Mouse (Mus musculus) forebrain, postnatal 0 days (tissue): ENCODE results near the gene Cd109. TPM values are rescaled to one million over a fixed set of nuclear protein-coding genes. Genes with fewer than 3 reads are reported as not detected.

Source experiments
- ATAC-seq: fragments of 200-750 bp; cut with Nextera tagmentation; 2 replicates; pipeline ENCODE4 v1.8.0; 2017; ENCODE audit warnings: mild to moderate bottlenecking, moderate library complexity
- DNase-seq: peaks from one replicate; pipeline ENCODE4 v3.0.0-alpha.2; 2015
- H3K27ac ChIP-seq: fragments of 300-500 bp; sonication (generic); 2 replicates; pipeline ENCODE4 v1.5.1; 2014; ENCODE audit warnings: low read depth, mild to moderate bottlenecking, antibody characterized with exemption, low read length, moderate library complexity, mixed read lengths
- H3K27me3 ChIP-seq: fragments of 300-500 bp; sonication (generic); 2 replicates; pipeline ENCODE4 v1.6.1; 2014; ENCODE audit warnings: mild to moderate bottlenecking, low read length, mixed read lengths; ENCODE audit not compliant: insufficient read depth
- H3K36me3 ChIP-seq: fragments of 300-500 bp; sonication (generic); 2 replicates; pipeline ENCODE4 v1.6.1; 2014; ENCODE audit warnings: mild to moderate bottlenecking, moderate library complexity; ENCODE audit not compliant: insufficient read depth
- H3K4me1 ChIP-seq: fragments of 300-500 bp; sonication (generic); 2 replicates; pipeline ENCODE4 v1.6.1; 2014; ENCODE audit warnings: antibody characterized with exemption; ENCODE audit not compliant: insufficient read depth
- H3K4me2 ChIP-seq: fragments of 300-500 bp; sonication (generic); 2 replicates; pipeline ENCODE4 v1.6.1; 2014; ENCODE audit warnings: low read depth, mild to moderate bottlenecking, moderate library complexity
- H3K4me3 ChIP-seq: fragments of 300-500 bp; sonication (generic); 2 replicates; pipeline ENCODE4 v1.5.1; 2014; ENCODE audit warnings: low read depth, low read length, mixed read lengths
- H3K9ac ChIP-seq: fragments of 300-500 bp; sonication (generic); 2 replicates; pipeline ENCODE4 v1.6.1; 2014; ENCODE audit warnings: mild to moderate bottlenecking
- H3K9me3 ChIP-seq: fragments of 300-500 bp; sonication (generic); 2 replicates; pipeline ENCODE4 v1.6.1; 2016; ENCODE audit warnings: low read length
- CTCF ChIP-seq: sonication (generic); IDR thresholded peaks from 2 replicates; pipeline ENCODE4 v1.5.1; 2016; ENCODE audit warnings: antibody characterized with exemption, control low read depth, low read depth
- WGBS: fragments of 180-500 bp; shearing (Covaris S2); extraction: QIAGEN DNeasy Blood & Tissue Kit; methylation state at CpG from one replicate; pipeline ENCODE4 v1.1.7; 2014; 5-methylcytosine and 5-hydroxymethylcytosine counted together
- polyA plus RNA-seq: library from polyadenylated mRNA; unstranded; fragments of >200 nt; fragmentation: Nextera tagmentation; extraction: Ambion mirVana; gene quantifications from 2 replicates; pipeline ENCODE4 v1.2.1, GENCODE M21; 2015
- total RNA-seq: library from RNA; depleted of rRNA; stranded (reverse); fragments of >200 nt; gene quantifications from 2 replicates; pipeline ENCODE4 v1.2.3, GENCODE M21; 2014; rRNA removed

The Cd109 gene
- total RNA-seq (1.6 and 3.9 TPM in 2 replicates), polyA plus RNA-seq (0.86 and 1.2 TPM in 2 replicates)

- ATAC-seq = peak; percentile 65
- peak; percentile 39 for DNase-seq
- peak within 1 kb of the TSS; percentile 57 for H3K9ac ChIP-seq
- H3K4me1 ChIP-seq = peaks cover 3% of the 10 kb centered on the region; the same call in 1 of the 2 replicates
- H3K4me2 ChIP-seq = peak within 1 kb of the TSS; percentile 100
- no peaks in the 10 kb centered on the region for H3K27me3 ChIP-seq
- no peak for TF ChIP-seq CTCF
- H3K4me3 ChIP-seq = peak within 1 kb of the TSS; percentile 62
- H3K9me3 ChIP-seq = no peaks in the 10 kb centered on the region
- H3K27ac ChIP-seq = no peak within 1 kb of the TSS
- 2% methylated on average over 43 of the region's 43 CpGs for WGBS
- H3K36me3 ChIP-seq = no peaks in the 10 kb centered on the region
These were observed at the start of gene Cd109 for GRCm38 (mm10) chr9:78615401-78616021. TSS of gene Cd109 (plus strand) at chr9:78615546.

- H3K36me3 ChIP-seq = peaks cover 15% of the 10 kb centered on the region
- no peak overlapping the region for H3K4me2 ChIP-seq
- whole genome bisulfite sequencing = 64% methylated on average over 9 of the region's 9 CpGs
- H3K9ac ChIP-seq = no peak overlapping the region
- H3K4me3 ChIP-seq = no peak overlapping the region
- no peak overlapping the region for H3K27ac ChIP-seq
- no peak for DNase-seq
- ATAC-seq = no peak
- no peak for TF ChIP-seq CTCF
- no peaks in the 10 kb centered on the region for H3K27me3 ChIP-seq
- no peaks in the 10 kb centered on the region for H3K9me3 ChIP-seq
- no peaks in the 10 kb centered on the region for H3K4me1 ChIP-seq
These were observed 45.4 kb upstream of the Cd109 start for GRCm38 (mm10) chr9:78569934-78570333.

DNA sequence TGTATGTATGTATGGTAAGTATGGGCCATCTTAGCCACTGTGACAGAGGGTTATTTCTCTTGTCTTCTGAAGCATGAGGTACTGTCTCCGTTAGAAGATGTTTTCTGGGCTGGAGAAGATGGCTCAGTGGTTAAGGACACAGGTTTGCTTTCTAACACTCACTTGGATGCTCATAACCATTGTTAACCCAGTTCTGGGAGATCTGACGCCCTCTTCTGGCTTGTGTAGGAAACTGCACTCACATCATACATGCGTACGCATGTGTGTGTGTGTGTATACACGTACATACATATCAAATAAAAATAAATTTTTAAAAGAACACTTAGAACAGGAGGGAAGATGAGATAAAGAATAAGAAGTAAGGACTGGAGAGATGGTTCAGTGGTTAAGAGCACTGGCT is 38.9 kb upstream of the Cd109 start:
- Histone ChIP-seq H3K9ac (no peak overlapping the region), H3K9me3 (no peaks in the 10 kb centered on the region), H3K36me3 (peaks cover 28% of the 10 kb centered on the region), H3K4me3 (no peak overlapping the region), H3K27ac (no peak overlapping the region), H3K4me2 (no peak overlapping the region), H3K4me1 (no peaks in the 10 kb centered on the region), H3K27me3 (no peaks in the 10 kb centered on the region)
- peak; percentile 14; the same call in 1 of the 2 replicates for TF ChIP-seq CTCF
- no peak for ATAC-seq
- WGBS = 94% methylated on average over 5 of the region's 5 CpGs
- no peak for DNase-seq

DNA sequence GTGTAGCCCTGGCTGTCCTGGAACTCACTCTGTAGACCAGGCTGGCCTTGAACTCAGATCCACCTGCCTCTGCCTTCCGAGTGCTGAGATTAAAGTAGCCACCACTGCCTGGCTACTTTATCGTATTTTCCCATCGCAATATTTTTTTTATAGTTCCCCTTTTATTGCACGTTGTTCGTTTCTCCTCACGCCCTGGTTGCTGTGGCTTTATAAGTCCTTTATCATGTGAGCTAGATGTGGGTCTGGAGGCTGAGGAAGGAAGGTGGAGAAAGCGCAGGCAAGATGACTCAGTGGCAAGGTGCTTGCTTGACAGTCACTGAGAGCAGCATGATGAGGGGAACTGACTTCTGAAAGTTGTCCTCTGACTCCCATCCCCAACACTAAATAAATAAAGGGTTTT is 36.5 kb upstream of the Cd109 start:
- no peak overlapping the region for H3K4me2 ChIP-seq
- no peak for TF ChIP-seq CTCF
- H3K27ac ChIP-seq = no peak overlapping the region
- no peaks in the 10 kb centered on the region for H3K4me1 ChIP-seq
- no peaks in the 10 kb centered on the region for H3K27me3 ChIP-seq
- H3K4me3 ChIP-seq = no peak overlapping the region
- WGBS = 95% methylated on average over 7 of the region's 7 CpGs
- no peaks in the 10 kb centered on the region for H3K9me3 ChIP-seq
- peaks cover 21% of the 10 kb centered on the region for H3K36me3 ChIP-seq
- no peak overlapping the region for H3K9ac ChIP-seq
- DNase-seq (no peak), ATAC-seq (no peak)

DNA sequence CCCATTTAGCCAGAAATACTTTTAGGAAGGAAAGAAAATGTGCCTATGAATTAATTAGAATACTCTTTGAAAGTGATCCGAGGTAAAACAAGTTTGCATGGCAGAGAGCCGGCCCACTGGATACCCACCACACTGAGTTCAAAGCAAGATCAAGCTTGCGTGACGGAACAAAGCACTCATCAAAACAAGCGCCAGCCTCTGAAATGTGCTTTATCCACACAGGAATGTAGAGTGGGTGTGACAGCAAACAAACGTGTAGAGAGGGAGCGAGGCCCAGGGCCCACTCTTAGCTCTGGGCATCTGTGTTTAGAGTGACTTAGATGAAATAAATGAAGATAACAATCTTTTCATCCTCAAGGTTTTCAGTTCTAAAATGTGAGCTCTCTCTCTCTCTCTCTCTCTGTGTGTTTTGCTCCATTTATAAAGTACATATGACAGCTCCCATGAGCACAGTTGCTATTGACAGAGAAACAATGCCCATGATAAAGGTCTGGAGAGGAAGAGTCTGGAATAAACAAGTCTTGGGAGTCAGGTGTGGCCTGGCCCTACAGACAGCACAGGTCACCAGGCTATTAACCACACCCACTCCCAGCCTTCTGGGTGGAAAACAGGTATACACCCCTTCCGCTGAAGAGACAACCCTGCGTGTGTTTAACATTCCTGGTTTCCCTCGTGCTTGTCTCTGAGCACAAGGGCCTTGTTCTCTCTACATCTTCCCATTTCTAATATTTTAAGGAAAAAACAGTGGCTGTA is 35.5 kb upstream of the Cd109 start:
- no peak for TF ChIP-seq CTCF
- no peak overlapping the region for H3K27ac ChIP-seq
- H3K9me3 ChIP-seq = no peaks in the 10 kb centered on the region
- no peak overlapping the region for H3K9ac ChIP-seq
- no peak overlapping the region for H3K4me2 ChIP-seq
- no peaks in the 10 kb centered on the region for H3K4me1 ChIP-seq
- no peak overlapping the region for H3K4me3 ChIP-seq
- DNase-seq (no peak), ATAC-seq (no peak)
- 41% methylated on average over 10 of the region's 10 CpGs for WGBS
- peaks cover 21% of the 10 kb centered on the region for H3K36me3 ChIP-seq
- no peaks in the 10 kb centered on the region for H3K27me3 ChIP-seq

DNA sequence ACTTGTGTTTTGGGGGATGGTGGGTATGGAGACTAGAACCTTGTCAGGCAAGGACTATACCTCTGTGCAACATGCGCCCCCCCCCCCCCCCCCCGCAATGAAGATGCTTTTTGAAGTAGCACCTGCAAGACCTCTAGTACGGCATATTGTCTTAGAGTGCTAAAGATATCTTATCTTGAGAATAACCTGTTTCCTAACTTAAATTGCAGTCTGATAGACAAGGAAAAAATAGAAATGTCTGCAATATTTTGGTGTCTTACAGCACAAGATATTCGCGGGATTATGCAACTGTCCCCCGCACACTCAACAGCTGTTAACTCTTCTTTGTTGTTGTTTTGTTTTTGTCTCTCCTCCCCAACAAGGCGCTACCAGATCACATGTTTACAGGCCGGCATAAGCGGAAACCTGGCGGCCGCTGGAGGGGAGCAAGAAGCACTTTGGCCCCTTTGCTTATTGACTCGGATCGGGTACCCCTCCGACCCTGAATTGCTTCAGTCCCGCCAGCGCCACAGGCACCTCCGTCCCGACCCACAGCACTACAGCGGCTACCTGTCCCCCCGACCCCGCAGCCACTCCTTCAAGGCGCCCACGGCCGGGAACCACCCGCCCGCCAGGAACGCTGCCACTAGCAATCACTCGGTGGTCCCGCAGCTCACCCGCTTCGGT is 28.0 kb upstream of the Cd109 start:
- Histone ChIP-seq H3K27ac (peak overlapping the region; percentile 69), H3K4me2 (peak overlapping the region; percentile 66), H3K27me3 (no peaks in the 10 kb centered on the region), H3K4me3 (peak overlapping the region; percentile 86), H3K36me3 (peaks cover 4% of the 10 kb centered on the region; the same call in 1 of the 2 replicates), H3K9ac (peak overlapping the region; percentile 69), H3K4me1 (no peaks in the 10 kb centered on the region), H3K9me3 (no peaks in the 10 kb centered on the region)
- ATAC-seq (peak; percentile 23; the same call in 1 of the 2 replicates), DNase-seq (no peak)
- 0 out of 2 replicates have a peak, but pooled peaks have one; percentile 13 for TF ChIP-seq CTCF
- WGBS = 2% methylated on average over 30 of the region's 31 CpGs

DNA sequence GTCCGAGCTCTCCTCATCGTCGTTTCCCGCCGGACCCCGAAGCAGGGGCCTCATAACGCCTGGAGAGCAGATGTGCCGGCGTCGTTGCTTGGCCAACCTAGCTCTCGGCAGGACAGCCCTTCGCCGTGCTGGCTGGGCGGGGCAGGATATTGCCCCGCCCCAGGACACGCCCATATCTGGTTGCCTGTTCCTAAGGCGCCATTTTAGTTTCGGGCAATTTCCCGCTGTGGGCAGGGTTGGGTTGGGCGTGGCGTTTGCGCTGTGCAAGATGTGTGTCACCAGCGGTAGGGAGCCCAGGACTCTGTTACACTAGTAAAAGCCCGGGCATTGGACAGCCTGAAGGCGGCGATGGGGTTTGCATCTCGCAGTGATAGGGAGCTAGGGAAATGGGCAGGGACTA is 27.4 kb upstream of the Cd109 start, which contains the start of gene Slc17a5:
Gene Slc17a5 (minus strand): TSS at position 128 of the 400 bp plus-strand sequence.
- 3% methylated on average over 27 of the region's 27 CpGs for WGBS
- peak within 1 kb of the TSS; percentile 69 for H3K27ac ChIP-seq
- DNase-seq (peak; percentile 96), ATAC-seq (peak; percentile 99)
- H3K4me2 ChIP-seq = peak within 1 kb of the TSS; percentile 66
- H3K4me1 ChIP-seq = no peaks in the 10 kb centered on the region
- peak within 1 kb of the TSS; percentile 86 for H3K4me3 ChIP-seq
- H3K36me3 ChIP-seq = peaks cover 4% of the 10 kb centered on the region; the same call in 1 of the 2 replicates
- no peaks in the 10 kb centered on the region for H3K27me3 ChIP-seq
- no peaks in the 10 kb centered on the region for H3K9me3 ChIP-seq
- H3K9ac ChIP-seq = peak within 1 kb of the TSS; percentile 69
- peak; percentile 40 for TF ChIP-seq CTCF
